Mouse (Mus musculus) G1E (cell line): ENCODE measurements around the gene Rps6kc1. TPM values are rescaled to one million over a fixed set of nuclear protein-coding genes. Genes with fewer than 3 reads are reported as not detected.
A peak's percentile ranks its signal among the peaks of the same experiment; 100 is the strongest.

Experiments used
- ATAC-seq: 2 replicates; pipeline ENCODE4 v1.8.0; 2016; ENCODE audit warnings: mild to moderate bottlenecking; ENCODE audit not compliant: insufficient number of reproducible peaks, poor library complexity, low FRiP score, severe bottlenecking; ENCODE audit errors: extremely low read depth
- DNase-seq: peaks from one replicate; pipeline ENCODE4 v3.0.0; 2012; ENCODE audit warnings: low spot score
- H3K27me3 ChIP-seq: 2 replicates; pipeline ENCODE4 v1.6.1; 2012; ENCODE audit warnings: mild to moderate bottlenecking, low read length, inconsistent platforms; ENCODE audit not compliant: insufficient read depth
- H3K36me3 ChIP-seq: replicated peaks from 2 replicates; pipeline ENCODE3; 2012; ENCODE audit warnings: mild to moderate bottlenecking, inconsistent platforms
- H3K4me1 ChIP-seq: 2 replicates; pipeline ENCODE4 v1.6.1; 2012; ENCODE audit warnings: low read depth, low read length, inconsistent platforms, mixed read lengths; ENCODE audit not compliant: insufficient read depth
- H3K4me3 ChIP-seq: 2 replicates; pipeline ENCODE4 v1.5.1; 2012; ENCODE audit warnings: low read depth, mild to moderate bottlenecking, inconsistent platforms, low read length, moderate library complexity, mixed read lengths
- H3K9me3 ChIP-seq: replicated peaks from 2 replicates; pipeline ENCODE4 v1.6.1; 2012; ENCODE audit warnings: inconsistent platforms
- CTCF ChIP-seq: IDR thresholded peaks from 2 replicates; pipeline ENCODE4 v1.5.1; 2012; ENCODE audit warnings: low read depth, low read length, inconsistent platforms, mixed read lengths
- GATA1 ChIP-seq: IDR thresholded peaks from 2 replicates; pipeline ENCODE4 v1.6.1; 2012; ENCODE audit warnings: borderline replicate concordance, low read length, inconsistent platforms, mixed read lengths
- GATA2 ChIP-seq: IDR thresholded peaks from 2 replicates; pipeline ENCODE4 v1.6.1; 2012; ENCODE audit warnings: low read depth, low read length, inconsistent platforms, borderline replicate concordance
- POLR2AphosphoS5 ChIP-seq: IDR thresholded peaks from 2 replicates; pipeline ENCODE4 v1.6.1; 2012; ENCODE audit warnings: low read depth, low read length, inconsistent platforms; ENCODE audit not compliant: insufficient replicate concordance
- TAL1 ChIP-seq: conservative IDR thresholded peaks from 2 replicates; pipeline ENCODE4 v1.6.1; 2012; ENCODE audit warnings: low read depth, low read length, inconsistent platforms, mixed read lengths
- polyA plus RNA-seq: library from polyadenylated mRNA; stranded (reverse); fragments of >175 nt; gene quantifications from 2 replicates; pipeline ENCODE4 v1.2.3, GENCODE M21; 2012
- total RNA-seq, 2 experiments: library from RNA; stranded (forward) in 1 of 2; stranded (reverse) in 1 of 2; fragments of 200-1000 nt in 1 of 2; fragments of >200 nt in 1 of 2; fragmentation: Nextera tagmentation in 1 of 2; gene quantifications; 2 replicates each; pipeline ENCODE4 v1.2.3; 2014 to 2017

Rps6kc1 gene
- total and polyA plus RNA-seq, 3 experiments = 15.2 to 31.4 (median 16.5) TPM

GRCm38 (mm10) chr1:190886014-190886413, 25.6 kb downstream of the Rps6kc1 start:
- Histone ChIP-seq H3K36me3 (peaks cover 79% of the 10 kb centered on the region), H3K9me3 (no peaks in the 10 kb centered on the region), H3K4me3 (no peak overlapping the region), H3K27me3 (no peaks in the 10 kb centered on the region), H3K4me1 (no peaks in the 10 kb centered on the region)
- no peak for ATAC-seq
- TF ChIP-seq CTCF = no peak
- no peak for TF ChIP-seq GATA1
- no peak for TF ChIP-seq POLR2AphosphoS5
- TF ChIP-seq GATA2 = no peak
- TF ChIP-seq TAL1 = no peak
- no peak for DNase-seq

- DNase-seq = peak; percentile 43
- TF ChIP-seq GATA1 (no peak), CTCF (peak; percentile 30; the same call in 1 of the 2 replicates)
Measured at GRCm38 (mm10) chr1:190881422-190881821, 30.1 kb downstream of the Rps6kc1 start.

GRCm38 (mm10) chr1:190880638-190881037, 30.9 kb downstream of the Rps6kc1 start:
- TF ChIP-seq POLR2AphosphoS5 (no peak), GATA1 (no peak), TAL1 (no peak), CTCF (no peak), GATA2 (no peak)
- H3K4me3 ChIP-seq = no peak overlapping the region
- H3K9me3 ChIP-seq = no peaks in the 10 kb centered on the region
- peaks cover 76% of the 10 kb centered on the region for H3K36me3 ChIP-seq
- no peak for ATAC-seq
- no peaks in the 10 kb centered on the region for H3K27me3 ChIP-seq
- no peaks in the 10 kb centered on the region for H3K4me1 ChIP-seq
- DNase-seq = no peak

More at GRCm38 (mm10) chr1:190881422-190881821, 30.1 kb downstream of the Rps6kc1 start:
- no peaks in the 10 kb centered on the region for H3K9me3 ChIP-seq
- ATAC-seq = no peak
- no peak overlapping the region for H3K4me3 ChIP-seq
- H3K27me3 ChIP-seq = no peaks in the 10 kb centered on the region
- no peaks in the 10 kb centered on the region for H3K4me1 ChIP-seq
- peaks cover 74% of the 10 kb centered on the region for H3K36me3 ChIP-seq

GRCm38 (mm10) chr1:190875751-190876150, 35.8 kb downstream of the Rps6kc1 start:
- peaks cover 63% of the 10 kb centered on the region for H3K36me3 ChIP-seq
- DNase-seq = no peak
- H3K9me3 ChIP-seq = no peaks in the 10 kb centered on the region
- H3K4me3 ChIP-seq = no peak overlapping the region
- ATAC-seq = no peak
- TF ChIP-seq POLR2AphosphoS5 = no peak
- no peak for TF ChIP-seq GATA2
- TF ChIP-seq CTCF = no peak
- no peak for TF ChIP-seq TAL1
- no peak for TF ChIP-seq GATA1
- H3K4me1 ChIP-seq = no peaks in the 10 kb centered on the region
- H3K27me3 ChIP-seq = no peaks in the 10 kb centered on the region

GRCm38 (mm10) chr1:190875089-190875488, 36.5 kb downstream of the Rps6kc1 start:
- TF ChIP-seq GATA1 (no peak), GATA2 (no peak), CTCF (no peak), TAL1 (no peak), POLR2AphosphoS5 (no peak)
- peaks cover 62% of the 10 kb centered on the region for H3K36me3 ChIP-seq
- no peaks in the 10 kb centered on the region for H3K27me3 ChIP-seq
- no peaks in the 10 kb centered on the region for H3K4me1 ChIP-seq
- ATAC-seq = 0 out of 2 replicates have a peak, but pooled peaks have one; percentile 11
- no peaks in the 10 kb centered on the region for H3K9me3 ChIP-seq
- H3K4me3 ChIP-seq = no peak overlapping the region
- DNase-seq = no peak

GRCm38 (mm10) chr1:190871068-190871467, 40.5 kb downstream of the Rps6kc1 start:
- TF ChIP-seq GATA1 (no peak), GATA2 (no peak), TAL1 (no peak), POLR2AphosphoS5 (no peak), CTCF (no peak)
- Histone ChIP-seq H3K36me3 (peaks cover 66% of the 10 kb centered on the region), H3K27me3 (no peaks in the 10 kb centered on the region), H3K4me1 (no peaks in the 10 kb centered on the region), H3K9me3 (no peaks in the 10 kb centered on the region), H3K4me3 (no peak overlapping the region)
- DNase-seq (no peak), ATAC-seq (no peak)

GRCm38 (mm10) chr1:190869996-190870395, 41.6 kb downstream of the Rps6kc1 start:
- Histone ChIP-seq H3K27me3 (no peaks in the 10 kb centered on the region), H3K36me3 (peaks cover 71% of the 10 kb centered on the region), H3K4me3 (no peak overlapping the region), H3K4me1 (no peaks in the 10 kb centered on the region), H3K9me3 (no peaks in the 10 kb centered on the region)
- TF ChIP-seq POLR2AphosphoS5 = no peak
- no peak for TF ChIP-seq TAL1
- no peak for TF ChIP-seq GATA2
- TF ChIP-seq GATA1 = no peak
- TF ChIP-seq CTCF = no peak
- DNase-seq (no peak), ATAC-seq (no peak)
